Comparison of ENCODE assay signal across 24 mouse cellular contexts in genomic region chr5:31933296-31933695, GRCm38 (mm10).
DNase-seq lines count a peak whose midpoint lies in the region; ATAC-seq and TF ChIP-seq lines count a peak whose summit lies in the region.
"Had no signal": no experiment of that assay in that cellular context is flagged by ENCODE, and none has a peak within 500 bp of the region (broad histone marks: within the 10 kb centered on the region; RNA-seq: fewer than 3 reads in every experiment).

No protein-coding gene starts in this region.

- no peak overlapping the region for H3K4me3 ChIP-seq in heart, embryonic 12.5 days
- H3K4me3 ChIP-seq in intestine, embryonic 14.5 days (ENCODE audit: low read depth, low read length), result no peak overlapping the region
- H3K4me3 ChIP-seq in intestine, postnatal 0 days (ENCODE audit: low read depth, low read length), result no peak overlapping the region
- H3K4me3 ChIP-seq: embryonic facial prominence, embryonic 10.5 days; hindbrain, embryonic 15.5 days; intestine, embryonic 15.5 days; limb, embryonic 10.5 days; liver, embryonic 15.5 days; lung, embryonic 15.5 days; midbrain, embryonic 15.5 days; neural tube, embryonic 12.5 days had no signal

- peak; percentile 16 for DNase-seq in cerebellum, adult 9-10 months
- no peak for DNase-seq in cerebellum, adult 8-10 months
- DNase-seq in heart, adult 18-20 months, result peak; percentile 28 to 60
- DNase-seq in intestine, embryonic 14.5 days (ENCODE audit: low spot score), result no peak
- no peak for DNase-seq in lung, postnatal 10 days
- DNase-seq: adrenal gland, postnatal 14 days; kidney, adult 9 months; kidney, postnatal 14 days; liver; lung, postnatal 4 days; right cerebral cortex, postnatal 14 days; thymus, postnatal 14 days had no signal

- no peak overlapping the region for H3K4me2 ChIP-seq in heart, embryonic 12.5 days
- H3K4me2 ChIP-seq in intestine, embryonic 14.5 days (ENCODE audit: low read length), result no peak overlapping the region
- no peak overlapping the region for H3K4me2 ChIP-seq in intestine, postnatal 0 days (replicated peaks; ENCODE audit: low read depth)
- H3K4me2 ChIP-seq: hindbrain, embryonic 15.5 days; intestine, embryonic 15.5 days; liver, embryonic 15.5 days; lung, embryonic 15.5 days; midbrain, embryonic 15.5 days; neural tube, embryonic 12.5 days had no signal

- no peaks in the 10 kb centered on the region for H3K36me3 ChIP-seq in heart, embryonic 12.5 days
- H3K36me3 ChIP-seq in intestine, embryonic 14.5 days (ENCODE audit: control insufficient read depth, insufficient read depth, low read length), result no peaks in the 10 kb centered on the region
- H3K36me3 ChIP-seq in intestine, postnatal 0 days (ENCODE audit: control insufficient read depth, insufficient read depth), result no peaks in the 10 kb centered on the region
- H3K36me3 ChIP-seq: embryonic facial prominence, embryonic 10.5 days; hindbrain, embryonic 15.5 days; intestine, embryonic 15.5 days; limb, embryonic 10.5 days; liver, embryonic 15.5 days; lung, embryonic 15.5 days; midbrain, embryonic 15.5 days; neural tube, embryonic 12.5 days had no signal

- H3K27me3 ChIP-seq in heart, embryonic 12.5 days (replicated peaks), result no peaks in the 10 kb centered on the region
- H3K27me3 ChIP-seq in intestine, embryonic 14.5 days (replicated peaks; ENCODE audit: control insufficient read depth, insufficient read depth, low read length), result no peaks in the 10 kb centered on the region
- no peaks in the 10 kb centered on the region for H3K27me3 ChIP-seq in intestine, postnatal 0 days (replicated peaks; ENCODE audit: control insufficient read depth, insufficient read depth, low read length)
- H3K27me3 ChIP-seq: hindbrain, embryonic 15.5 days; intestine, embryonic 15.5 days; liver, embryonic 15.5 days; lung, embryonic 15.5 days; midbrain, embryonic 15.5 days; neural tube, embryonic 12.5 days had no signal

- no peak for TF ChIP-seq CTCF in intestine, postnatal 0 days (IDR thresholded peaks at IDR 0.05; ENCODE audit: low read depth)

- no peak overlapping the region for H3K9ac ChIP-seq in heart, embryonic 12.5 days
- no peak overlapping the region for H3K9ac ChIP-seq in intestine, embryonic 14.5 days (ENCODE audit: low read length)
- H3K9ac ChIP-seq in intestine, postnatal 0 days (ENCODE audit: low read depth, low read length), result no peak overlapping the region
- H3K9ac ChIP-seq: hindbrain, embryonic 15.5 days; intestine, embryonic 15.5 days; liver, embryonic 15.5 days; lung, embryonic 15.5 days; midbrain, embryonic 15.5 days; neural tube, embryonic 12.5 days had no signal

- no peak overlapping the region for H3K27ac ChIP-seq in heart, embryonic 12.5 days (ENCODE audit: poor library complexity, severe bottlenecking)
- H3K27ac ChIP-seq in intestine, embryonic 14.5 days (ENCODE audit: low read depth), result 0 out of 2 replicates have a peak overlapping the region, but pooled peaks have one; percentile 7
- no peak overlapping the region for H3K27ac ChIP-seq in intestine, postnatal 0 days (ENCODE audit: low read depth, low read length)
- H3K27ac ChIP-seq: embryonic facial prominence, embryonic 10.5 days; hindbrain, embryonic 15.5 days; intestine, embryonic 15.5 days; liver, embryonic 15.5 days; lung, embryonic 15.5 days; midbrain, embryonic 15.5 days; neural tube, embryonic 12.5 days had no signal

- no peak for ATAC-seq in heart, embryonic 12.5 days (ENCODE audit: insufficient number of reproducible peaks, low FRiP score)
- ATAC-seq in intestine, embryonic 14.5 days (replicated peaks; ENCODE audit: low FRiP score, low TSS enrichment, low read depth), result no peak
- ATAC-seq in intestine, postnatal 0 days, result no peak
- ATAC-seq: CD4-positive, CD25-positive, alpha-beta regulatory T cell, adult 4 months; forebrain, embryonic 16.5 days; intestine, embryonic 15.5 days; midbrain, embryonic 15.5 days had no signal

- H3K9me3 ChIP-seq in heart, embryonic 12.5 days (replicated peaks), result no peaks in the 10 kb centered on the region
- no peaks in the 10 kb centered on the region for H3K9me3 ChIP-seq in intestine, embryonic 14.5 days (ENCODE audit: control insufficient read depth, low read length)
- H3K9me3 ChIP-seq in intestine, postnatal 0 days (ENCODE audit: control insufficient read depth), result no peaks in the 10 kb centered on the region
- H3K9me3 ChIP-seq: embryonic facial prominence, embryonic 10.5 days; hindbrain, embryonic 15.5 days; intestine, embryonic 15.5 days; limb, embryonic 10.5 days; liver, embryonic 15.5 days; lung, embryonic 15.5 days; midbrain, embryonic 15.5 days; neural tube, embryonic 12.5 days had no signal

- peaks cover 41% of the 10 kb centered on the region for H3K4me1 ChIP-seq in heart, embryonic 12.5 days (replicated peaks)
- peaks cover 4% of the 10 kb centered on the region; the same call in 1 of the 2 replicates for H3K4me1 ChIP-seq in intestine, embryonic 14.5 days (replicated peaks; ENCODE audit: control insufficient read depth, insufficient read depth, low read length)
- no peaks in the 10 kb centered on the region for H3K4me1 ChIP-seq in intestine, postnatal 0 days (replicated peaks; ENCODE audit: control insufficient read depth, insufficient read depth, low read length)
- H3K4me1 ChIP-seq: embryonic facial prominence, embryonic 10.5 days; hindbrain, embryonic 15.5 days; liver, embryonic 15.5 days; midbrain, embryonic 15.5 days; neural tube, embryonic 12.5 days had no signal

- WGBS in heart, embryonic 12.5 days, result 31% methylated on average over 6 of the region's 6 CpGs
- WGBS in intestine, embryonic 14.5 days, result 60% methylated on average over 6 of the region's 6 CpGs
- 84% methylated on average over 6 of the region's 6 CpGs for WGBS in intestine, postnatal 0 days

Comparison
In these comparisons a context has a peak if more than half of its experiments do, and no peak if none do; other contexts are left out.
1. DNase-seq: peak in cerebellum, adult 9-10 months (single experiment) and heart, adult 18-20 months (2 of 2); none in cerebellum, adult 8-10 months (single experiment), intestine, embryonic 14.5 days (single experiment) and lung, postnatal 10 days (single experiment).